Mouse (Mus musculus): ENCODE data around the gene Bbs9.

DNA sequence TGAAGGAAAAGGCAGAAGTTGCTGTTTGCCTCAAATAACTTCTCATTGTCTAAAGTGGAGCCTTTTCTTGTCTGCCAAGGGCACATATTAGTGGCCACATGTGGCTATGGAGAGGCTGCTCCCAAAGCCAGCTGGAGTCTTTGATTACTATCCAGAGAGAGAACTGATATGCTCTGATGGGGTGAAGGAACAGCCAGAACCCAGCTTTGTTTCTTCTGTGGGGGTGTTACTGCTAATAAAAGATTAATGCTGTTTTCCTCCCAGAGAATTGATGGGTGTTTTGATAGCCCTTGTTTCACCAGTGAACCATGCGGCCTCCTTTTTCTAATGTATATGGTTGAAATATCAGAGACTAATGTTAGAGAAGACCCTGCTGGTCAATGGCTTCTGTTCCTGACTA is 47.9 kb downstream of the Bbs9 start:
- TF ChIP-seq CTCF (IDR thresholded peaks at IDR 0.05; ENCODE audit: low read depth) (no peak), EP300 (optimal IDR thresholded peaks at IDR 0.05) (no peak)
